Mouse (Mus musculus) hindbrain, embryonic 10.5 days (tissue): ENCODE data around the gene Poc1b. TPM values are rescaled to one million over a fixed set of nuclear protein-coding genes. Genes with fewer than 3 reads are reported as not detected.

Experiments used
- DNase-seq: peaks from one replicate; pipeline ENCODE4 v3.0.0-alpha.2; 2017; ENCODE audit warnings: low spot score
- H3K27ac ChIP-seq: fragments of 300-500 bp; sonication (generic); 2 replicates; pipeline ENCODE4 v1.5.1; 2016; ENCODE audit warnings: mild to moderate bottlenecking, moderate library complexity
- H3K27me3 ChIP-seq: fragments of 300-500 bp; sonication (generic); 2 replicates; pipeline ENCODE4 v1.6.1; 2016; ENCODE audit warnings: mild to moderate bottlenecking; ENCODE audit not compliant: poor library complexity, insufficient read depth, severe bottlenecking
- H3K36me3 ChIP-seq: fragments of 300-500 bp; sonication (generic); 2 replicates; pipeline ENCODE4 v1.6.1; 2016; ENCODE audit warnings: mild to moderate bottlenecking, moderate library complexity
- H3K4me1 ChIP-seq: fragments of 300-500 bp; sonication (generic); replicated peaks from 2 replicates; pipeline ENCODE4 v1.6.1; 2016; ENCODE audit warnings: mild to moderate bottlenecking
- H3K4me3 ChIP-seq: fragments of 300-500 bp; sonication (generic); 2 replicates; pipeline ENCODE4 v1.5.1; 2016; ENCODE audit warnings: mild to moderate bottlenecking, moderate library complexity
- H3K9me3 ChIP-seq: fragments of 300-500 bp; sonication (generic); 2 replicates; pipeline ENCODE4 v1.6.1; 2016; ENCODE audit warnings: mild to moderate bottlenecking, moderate library complexity
- WGBS: fragments of 180-500 bp; shearing (Covaris S2); methylation state at CpG from one replicate; pipeline ENCODE4 v1.1.7; 2016; 5-methylcytosine and 5-hydroxymethylcytosine counted together
- polyA plus RNA-seq: library from polyadenylated mRNA; unstranded; fragments of >200 nt; fragmentation: Nextera tagmentation; extraction: Ambion mirVana; gene quantifications from 2 replicates; pipeline ENCODE4 v1.2.1, GENCODE M21; 2016

Gene Poc1b
- polyA plus RNA-seq, 1 experiment from 2014 or later = 27.6 TPM

GRCm38 (mm10) chr10:99229031-99229684 lies 122.3 kb downstream of the Poc1b start:
- peak; percentile 36 for DNase-seq
- H3K27me3 ChIP-seq = 0 out of 2 replicates have a peak, but pooled peaks cover 13% of the 10 kb centered on the region
- peaks cover 30% of the 10 kb centered on the region for H3K4me1 ChIP-seq
- H3K9me3 ChIP-seq = no peaks in the 10 kb centered on the region
- 18% methylated on average over 16 of the region's 16 CpGs for WGBS
- peak overlapping the region; percentile 30; the same call in 1 of the 2 replicates for H3K4me3 ChIP-seq
- no peaks in the 10 kb centered on the region for H3K36me3 ChIP-seq
- peak overlapping the region; percentile 50; the same call in 1 of the 2 replicates for H3K27ac ChIP-seq

- no peak overlapping the region for H3K27ac ChIP-seq
- 72% methylated on average over 7 of the region's 7 CpGs for WGBS
- peak; percentile 29 for DNase-seq
- H3K4me1 ChIP-seq = peaks cover 25% of the 10 kb centered on the region
- H3K36me3 ChIP-seq = no peaks in the 10 kb centered on the region
- 0 out of 2 replicates have a peak, but pooled peaks cover 13% of the 10 kb centered on the region for H3K27me3 ChIP-seq
- H3K9me3 ChIP-seq = no peaks in the 10 kb centered on the region
- no peak overlapping the region for H3K4me3 ChIP-seq
Measured at GRCm38 (mm10) chr10:99232518-99233227, 125.8 kb downstream of the Poc1b start.

- H3K4me1 ChIP-seq = peaks cover 8% of the 10 kb centered on the region; the same call in 1 of the 2 replicates
- 0 out of 2 replicates have a peak, but pooled peaks cover 3% of the 10 kb centered on the region for H3K27me3 ChIP-seq
- no peak overlapping the region for H3K27ac ChIP-seq
- no peaks in the 10 kb centered on the region for H3K36me3 ChIP-seq
- no peaks in the 10 kb centered on the region for H3K9me3 ChIP-seq
- H3K4me3 ChIP-seq = no peak overlapping the region
- 94% methylated on average over 8 of the region's 8 CpGs for WGBS
- DNase-seq = no peak
Measured at GRCm38 (mm10) chr10:99234336-99234735, 127.5 kb downstream of the Poc1b start.

- Histone ChIP-seq H3K4me3 (no peak overlapping the region), H3K27ac (no peak overlapping the region), H3K27me3 (0 out of 2 replicates have a peak, but pooled peaks cover 3% of the 10 kb centered on the region), H3K36me3 (no peaks in the 10 kb centered on the region), H3K9me3 (0 out of 2 replicates have a peak, but pooled peaks cover under 1% of the 10 kb centered on the region), H3K4me1 (0 out of 2 replicates have a peak, but pooled peaks cover 8% of the 10 kb centered on the region)
- WGBS = 91% methylated on average over 9 of the region's 9 CpGs
- DNase-seq = no peak
Measured at GRCm38 (mm10) chr10:99235081-99235480, 128.2 kb downstream of the Poc1b start.

GRCm38 (mm10) chr10:99237205-99237832 lies 130.5 kb downstream of the Poc1b start:
- no peak for DNase-seq
- Histone ChIP-seq H3K27me3 (no peaks in the 10 kb centered on the region), H3K4me3 (no peak overlapping the region), H3K36me3 (no peaks in the 10 kb centered on the region), H3K4me1 (peaks cover 16% of the 10 kb centered on the region), H3K27ac (no peak overlapping the region), H3K9me3 (0 out of 2 replicates have a peak, but pooled peaks cover 3% of the 10 kb centered on the region)
- WGBS = 78% methylated on average over 11 of the region's 11 CpGs

GRCm38 (mm10) chr10:99238537-99238936 lies 131.7 kb downstream of the Poc1b start:
- WGBS = 63% methylated on average over 11 of the region's 11 CpGs

GRCm38 (mm10) chr10:99241284-99241828 lies 134.5 kb downstream of the Poc1b start:
- WGBS = 88% methylated on average over 7 of the region's 7 CpGs
- no peaks in the 10 kb centered on the region for H3K27me3 ChIP-seq
- no peaks in the 10 kb centered on the region for H3K36me3 ChIP-seq

More at GRCm38 (mm10) chr10:99238537-99238936, 131.7 kb downstream of the Poc1b start:
- Histone ChIP-seq H3K4me1 (peaks cover 11% of the 10 kb centered on the region), H3K27ac (no peak overlapping the region), H3K36me3 (no peaks in the 10 kb centered on the region), H3K9me3 (0 out of 2 replicates have a peak, but pooled peaks cover 3% of the 10 kb centered on the region), H3K4me3 (no peak overlapping the region), H3K27me3 (no peaks in the 10 kb centered on the region)
- DNase-seq = no peak

GRCm38 (mm10) chr10:99241829-99242711 lies 135.2 kb downstream of the Poc1b start:
- H3K4me1 ChIP-seq = peaks cover 11% of the 10 kb centered on the region
- H3K27ac ChIP-seq = no peak overlapping the region
- no peak overlapping the region for H3K4me3 ChIP-seq
- H3K9me3 ChIP-seq = 0 out of 2 replicates have a peak, but pooled peaks cover 3% of the 10 kb centered on the region
- H3K27me3 ChIP-seq = no peaks in the 10 kb centered on the region
- DNase-seq = no peak
- WGBS = 83% methylated on average over 16 of the region's 16 CpGs
- no peaks in the 10 kb centered on the region for H3K36me3 ChIP-seq

More at GRCm38 (mm10) chr10:99241284-99241828, 134.5 kb downstream of the Poc1b start:
- H3K4me1 ChIP-seq = peaks cover 11% of the 10 kb centered on the region
- no peak overlapping the region for H3K27ac ChIP-seq
- H3K9me3 ChIP-seq = 0 out of 2 replicates have a peak, but pooled peaks cover 3% of the 10 kb centered on the region
- DNase-seq = no peak
- no peak overlapping the region for H3K4me3 ChIP-seq

GRCm38 (mm10) chr10:99242721-99243120 lies 135.9 kb downstream of the Poc1b start:
- DNase-seq = no peak
- Histone ChIP-seq H3K27ac (no peak overlapping the region), H3K4me1 (peaks cover 11% of the 10 kb centered on the region), H3K27me3 (no peaks in the 10 kb centered on the region), H3K9me3 (0 out of 2 replicates have a peak, but pooled peaks cover 3% of the 10 kb centered on the region), H3K4me3 (no peak overlapping the region), H3K36me3 (no peaks in the 10 kb centered on the region)
- WGBS = 81% methylated on average over 10 of the region's 10 CpGs

- Histone ChIP-seq H3K27me3 (no peaks in the 10 kb centered on the region), H3K9me3 (0 out of 2 replicates have a peak, but pooled peaks cover 3% of the 10 kb centered on the region), H3K4me3 (no peak overlapping the region), H3K4me1 (peaks cover 11% of the 10 kb centered on the region), H3K36me3 (no peaks in the 10 kb centered on the region), H3K27ac (no peak overlapping the region)
- WGBS = 75% methylated on average over 5 of the region's 5 CpGs
- DNase-seq = no peak
Measured at GRCm38 (mm10) chr10:99243907-99244489, 137.2 kb downstream of the Poc1b start.

- 0 out of 2 replicates have a peak, but pooled peaks cover 3% of the 10 kb centered on the region for H3K9me3 ChIP-seq
- no peak for DNase-seq
- WGBS = 53% methylated on average over 7 of the region's 7 CpGs
Measured at GRCm38 (mm10) chr10:99244655-99245260, 137.9 kb downstream of the Poc1b start.

More at GRCm38 (mm10) chr10:99244655-99245260, 137.9 kb downstream of the Poc1b start:
- Histone ChIP-seq H3K4me1 (peaks cover 11% of the 10 kb centered on the region), H3K36me3 (no peaks in the 10 kb centered on the region), H3K4me3 (no peak overlapping the region), H3K27ac (no peak overlapping the region), H3K27me3 (no peaks in the 10 kb centered on the region)
